Mouse (Mus musculus) v-Abl transformed pro-B cells (cell line): ENCODE results near the gene Gm13272.
"Not testable (repeated sequence)": the region's sequence is repeated elsewhere in the genome, so short reads cannot be mapped to it uniquely, and the experiment has no call there.

Source experiments
- in situ Hi-C, 2 experiments: fragments of 400-800 bp; cut with MboI; formaldehyde crosslinking; loops; one replicate each; pipeline ENCODE4 v1.15.1; 2025; ENCODE audit not compliant: unreplicated experiment in 2 of 2

Gm13272 gene

DNA sequence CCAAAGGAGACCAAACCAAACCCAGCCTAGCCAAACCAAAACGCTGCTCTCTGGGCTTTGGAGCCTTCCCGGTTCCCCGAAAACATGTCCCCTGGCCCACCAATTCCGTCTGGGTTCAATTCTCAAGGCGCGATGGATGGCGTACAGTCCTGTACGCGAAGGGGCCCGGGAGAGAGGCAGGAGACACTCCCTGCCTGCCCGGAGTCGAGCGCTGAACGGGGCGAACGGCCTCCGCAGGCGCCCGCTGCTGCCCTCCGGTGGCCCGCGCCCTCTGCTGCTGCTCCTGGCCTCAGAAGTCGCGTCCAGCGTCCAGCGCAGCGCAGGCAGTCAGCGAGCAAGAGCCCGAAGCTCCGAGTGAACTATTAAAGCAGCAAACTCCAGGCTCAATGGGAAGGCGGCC, 2.7 kb downstream of the Gm13272 start:
- in situ Hi-C loops, result not testable (repeated sequence)

DNA sequence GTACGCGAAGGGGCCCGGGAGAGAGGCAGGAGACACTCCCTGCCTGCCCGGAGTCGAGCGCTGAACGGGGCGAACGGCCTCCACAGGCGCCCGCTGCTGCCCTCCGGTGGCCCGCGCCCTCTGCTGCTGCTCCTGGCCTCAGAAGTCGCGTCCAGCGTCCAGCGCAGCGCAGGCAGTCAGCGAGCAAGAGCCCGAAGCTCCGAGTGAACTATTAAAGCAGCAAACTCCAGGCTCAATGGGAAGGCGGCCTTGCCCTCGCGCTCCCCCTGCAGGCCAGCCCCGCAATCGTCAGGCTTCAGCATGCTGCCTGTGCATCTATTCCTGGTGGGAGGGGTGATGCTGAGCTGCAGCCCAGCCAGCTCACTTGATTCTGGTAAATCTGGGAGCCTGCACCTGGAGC, 5.8 kb downstream of the Gm13272 start, which contains the start of gene Gm13276:
Gm13276 (plus strand) TSS at position 301 of the 400 bp plus-strand sequence.
- in situ Hi-C loops, result not testable (repeated sequence)

DNA sequence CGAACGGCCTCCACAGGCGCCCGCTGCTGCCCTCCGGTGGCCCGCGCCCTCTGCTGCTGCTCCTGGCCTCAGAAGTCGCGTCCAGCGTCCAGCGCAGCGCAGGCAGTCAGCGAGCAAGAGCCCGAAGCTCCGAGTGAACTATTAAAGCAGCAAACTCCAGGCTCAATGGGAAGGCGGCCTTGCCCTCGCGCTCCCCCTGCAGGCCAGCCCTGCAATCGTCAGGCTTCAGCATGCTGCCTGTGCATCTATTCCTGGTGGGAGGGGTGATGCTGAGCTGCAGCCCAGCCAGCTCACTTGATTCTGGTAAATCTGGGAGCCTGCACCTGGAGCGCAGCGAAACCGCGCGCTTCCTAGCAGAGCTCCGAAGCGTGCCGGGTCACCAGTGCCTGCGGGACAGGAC, 8.8 kb downstream of the Gm13272 start, which contains the start of gene Gm13277:
Gm13277 (plus strand) TSS at position 231 of the 400 bp plus-strand sequence.
- in situ Hi-C loops, result not testable (repeated sequence)

DNA sequence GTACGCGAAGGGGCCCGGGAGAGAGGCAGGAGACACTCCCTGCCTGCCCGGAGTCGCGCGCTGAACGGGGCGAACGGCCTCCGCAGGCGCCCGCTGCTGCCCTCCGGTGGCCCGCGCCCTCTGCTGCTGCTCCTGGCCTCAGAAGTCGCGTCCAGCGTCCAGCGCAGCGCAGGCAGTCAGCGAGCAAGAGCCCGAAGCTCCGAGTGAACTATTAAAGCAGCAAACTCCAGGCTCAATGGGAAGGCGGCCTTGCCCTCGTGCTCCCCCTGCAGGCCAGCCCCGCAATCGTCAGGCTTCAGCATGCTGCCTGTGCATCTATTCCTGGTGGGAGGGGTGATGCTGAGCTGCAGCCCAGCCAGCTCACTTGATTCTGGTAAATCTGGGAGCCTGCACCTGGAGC, 11.6 kb downstream of the Gm13272 start, which contains the start of gene Gm13278:
Gm13278 (plus strand) TSS at position 301 of the 400 bp plus-strand sequence.
- in situ Hi-C loops, result not testable (repeated sequence)

DNA sequence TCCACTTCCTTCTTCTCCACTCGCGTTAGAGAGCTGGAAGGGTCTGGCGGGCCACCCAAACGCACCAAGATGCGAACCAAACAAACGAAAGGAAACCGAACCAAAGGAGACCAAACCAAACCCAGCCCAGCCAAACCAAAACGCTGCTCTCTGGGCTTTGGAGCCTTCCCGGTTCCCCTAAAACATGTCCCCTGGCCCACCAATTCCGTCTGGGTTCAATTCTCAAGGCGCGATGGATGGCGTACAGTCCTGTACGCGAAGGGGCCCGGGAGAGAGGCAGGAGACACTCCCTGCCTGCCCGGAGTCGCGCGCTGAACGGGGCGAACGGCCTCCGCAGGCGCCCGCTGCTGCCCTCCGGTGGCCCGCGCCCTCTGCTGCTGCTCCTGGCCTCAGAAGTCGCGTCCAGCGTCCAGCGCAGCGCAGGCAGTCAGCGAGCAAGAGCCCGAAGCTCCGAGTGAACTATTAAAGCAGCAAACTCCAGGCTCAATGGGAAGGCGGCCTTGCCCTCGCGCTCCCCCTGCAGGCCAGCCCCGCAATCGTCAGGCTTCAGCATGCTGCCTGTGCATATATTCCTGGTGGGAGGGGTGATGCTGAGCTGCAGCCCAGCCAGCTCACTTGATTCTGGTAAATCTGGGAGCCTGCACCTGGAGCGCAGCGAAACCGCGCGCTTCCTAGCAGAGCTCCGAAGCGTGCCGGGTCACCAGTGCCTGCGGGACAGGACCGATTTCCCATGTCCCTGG, 14.5 kb downstream of the Gm13272 start, which contains the start of gene Gm13275:
Gm13275 (plus strand) TSS at position 552 of the 740 bp plus-strand sequence.
- in situ Hi-C loops, result not testable (repeated sequence)

DNA sequence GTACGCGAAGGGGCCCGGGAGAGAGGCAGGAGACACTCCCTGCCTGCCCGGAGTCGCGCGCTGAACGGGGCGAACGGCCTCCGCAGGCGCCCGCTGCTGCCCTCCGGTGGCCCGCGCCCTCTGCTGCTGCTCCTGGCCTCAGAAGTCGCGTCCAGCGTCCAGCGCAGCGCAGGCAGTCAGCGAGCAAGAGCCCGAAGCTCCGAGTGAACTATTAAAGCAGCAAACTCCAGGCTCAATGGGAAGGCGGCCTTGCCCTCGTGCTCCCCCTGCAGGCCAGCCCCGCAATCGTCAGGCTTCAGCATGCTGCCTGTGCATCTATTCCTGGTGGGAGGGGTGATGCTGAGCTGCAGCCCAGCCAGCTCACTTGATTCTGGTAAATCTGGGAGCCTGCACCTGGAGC, 17.4 kb downstream of the Gm13272 start, which contains the start of gene Gm13279:
Gm13279 (plus strand) TSS at position 301 of the 400 bp plus-strand sequence.
- in situ Hi-C loops, result not testable (repeated sequence)

DNA sequence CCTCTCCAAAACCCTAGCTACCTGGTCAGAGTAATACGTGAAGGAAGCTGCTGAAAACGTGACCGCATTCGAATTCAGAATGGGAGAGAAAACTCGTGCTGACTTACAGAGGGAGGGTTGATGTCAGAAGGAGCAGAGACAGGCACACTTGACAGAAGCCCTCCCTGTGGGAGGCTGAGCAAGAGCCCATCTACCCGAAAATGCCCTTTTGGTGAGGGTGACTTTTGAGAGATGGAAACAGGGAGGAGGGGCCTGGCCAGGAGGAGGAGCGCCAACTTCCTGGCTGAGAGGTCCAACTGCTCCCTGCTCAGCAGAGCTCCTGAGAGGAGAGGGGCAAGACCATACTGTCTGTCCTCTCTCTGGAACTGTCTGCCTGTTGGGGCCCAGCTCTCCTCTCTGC, 19.7 kb downstream of the Gm13272 start, which contains the start of gene Gm13285:
Gm13285 (plus strand) TSS at position 301 of the 400 bp plus-strand sequence.
- in situ Hi-C loops, result not testable (repeated sequence)

DNA sequence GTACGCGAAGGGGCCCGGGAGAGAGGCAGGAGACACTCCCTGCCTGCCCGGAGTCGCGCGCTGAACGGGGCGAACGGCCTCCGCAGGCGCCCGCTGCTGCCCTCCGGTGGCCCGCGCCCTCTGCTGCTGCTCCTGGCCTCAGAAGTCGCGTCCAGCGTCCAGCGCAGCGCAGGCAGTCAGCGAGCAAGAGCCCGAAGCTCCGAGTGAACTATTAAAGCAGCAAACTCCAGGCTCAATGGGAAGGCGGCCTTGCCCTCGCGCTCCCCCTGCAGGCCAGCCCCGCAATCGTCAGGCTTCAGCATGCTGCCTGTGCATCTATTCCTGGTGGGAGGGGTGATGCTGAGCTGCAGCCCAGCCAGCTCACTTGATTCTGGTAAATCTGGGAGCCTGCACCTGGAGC, 23.3 kb downstream of the Gm13272 start, which contains the start of gene Gm13287:
Gm13287 (plus strand) TSS at position 301 of the 400 bp plus-strand sequence.
- in situ Hi-C loops, result loop anchor here (25.0 kb wide), 1 partner anchor 116 kb away; the partner anchor contains the start of genes Ifna16 (in 2 of the 2), Ifna2 (in 2 of the 2) and Ifnab (in 2 of the 2)

DNA sequence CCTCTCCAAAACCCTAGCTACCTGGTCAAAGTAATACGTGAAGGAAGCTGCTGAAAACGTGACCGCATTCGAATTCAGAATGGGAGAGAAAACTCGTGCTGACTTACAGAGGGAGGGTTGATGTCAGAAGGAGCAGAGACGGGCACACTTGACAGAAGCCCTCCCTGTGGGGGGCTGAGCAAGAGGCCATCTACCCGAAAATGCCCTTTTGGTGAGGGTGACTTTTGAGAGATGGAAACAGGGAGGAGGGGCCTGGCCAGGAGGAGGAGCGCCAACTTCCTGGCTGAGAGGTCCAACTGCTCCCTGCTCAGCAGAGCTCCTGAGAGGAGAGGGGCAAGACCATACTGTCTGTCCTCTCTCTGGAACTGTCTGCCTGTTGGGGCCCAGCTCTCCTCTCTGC, 25.6 kb downstream of the Gm13272 start, which contains the start of gene Gm13288:
Gm13288 (plus strand) TSS at position 301 of the 400 bp plus-strand sequence.
- in situ Hi-C loops, result loop anchor here (25.0 kb wide), 1 partner anchor 118 kb away; the partner anchor contains the start of genes Ifna16 (in 2 of the 2), Ifna2 (in 2 of the 2) and Ifnab (in 2 of the 2)

DNA sequence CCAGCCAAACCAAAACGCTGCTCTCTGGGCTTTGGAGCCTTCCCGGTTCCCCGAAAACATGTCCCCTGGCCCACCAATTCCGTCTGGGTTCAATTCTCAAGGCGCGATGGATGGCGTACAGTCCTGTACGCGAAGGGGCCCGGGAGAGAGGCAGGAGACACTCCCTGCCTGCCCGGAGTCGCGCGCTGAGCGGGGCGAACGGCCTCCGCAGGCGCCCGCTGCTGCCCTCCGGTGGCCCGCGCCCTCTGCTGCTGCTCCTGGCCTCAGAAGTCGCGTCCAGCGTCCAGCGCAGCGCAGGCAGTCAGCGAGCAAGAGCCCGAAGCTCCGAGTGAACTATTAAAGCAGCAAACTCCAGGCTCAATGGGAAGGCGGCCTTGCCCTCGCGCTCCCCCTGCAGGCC, 26.1 kb downstream of the Gm13272 start:
- in situ Hi-C loops, result loop anchor here (25.0 kb wide), 1 partner anchor 118 kb away; the partner anchor contains the start of genes Ifna16 (in 2 of the 2), Ifna2 (in 2 of the 2) and Ifnab (in 2 of the 2)

DNA sequence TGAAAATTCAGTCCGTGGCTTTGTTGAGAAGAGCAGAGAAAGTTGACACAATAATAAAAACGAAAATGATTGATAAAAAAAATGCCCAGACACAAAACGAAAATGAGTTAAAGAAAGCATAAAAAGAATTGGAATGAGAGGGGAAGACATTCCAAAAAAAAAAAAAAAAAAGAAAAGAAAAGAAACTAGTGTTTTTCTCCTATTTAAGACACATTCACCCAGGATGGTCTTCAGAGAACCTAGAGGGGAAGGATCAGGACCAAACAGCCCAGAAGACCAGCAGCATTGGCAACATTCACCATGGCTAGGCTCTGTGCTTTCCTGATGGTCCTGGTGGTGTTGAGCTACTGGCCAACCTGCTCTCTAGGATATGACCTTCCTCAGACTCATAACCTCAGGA, 36.3 kb downstream of the Gm13272 start, which contains the start of gene Ifna7:
Ifna7 (plus strand) TSS at position 301 of the 400 bp plus-strand sequence.
- in situ Hi-C loops, result loop anchor here (25.0 kb wide), 1 partner anchor 129 kb away; the partner anchor contains the start of genes Ifna16 (in 2 of the 2), Ifna2 (in 2 of the 2) and Ifnab (in 2 of the 2)

DNA sequence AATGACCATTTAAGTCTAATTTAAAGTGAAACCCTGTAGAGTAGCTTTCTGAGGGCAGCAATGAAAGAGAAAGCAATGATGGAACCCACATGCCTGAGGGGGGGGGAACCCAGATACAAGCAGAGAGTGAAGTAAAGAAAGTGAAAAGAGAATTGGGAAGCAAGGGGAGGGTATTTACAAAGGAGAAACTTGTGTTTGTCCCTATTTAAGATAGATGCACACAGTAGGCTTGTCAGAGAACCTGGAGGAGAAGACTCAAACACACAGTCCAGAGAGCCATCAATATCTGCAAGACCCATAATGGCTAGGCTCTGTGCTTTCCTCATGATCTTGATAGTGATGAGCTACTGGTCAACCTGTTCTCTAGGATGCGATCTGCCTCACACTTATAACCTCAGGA, 40.0 kb downstream of the Gm13272 start, which contains the start of gene Ifna11:
Ifna11 (plus strand) TSS at position 301 of the 400 bp plus-strand sequence.
- in situ Hi-C loops, result loop anchor here (25.0 kb wide), 1 partner anchor 132 kb away; the partner anchor contains the start of genes Ifna16 (in 2 of the 2), Ifna2 (in 2 of the 2) and Ifnab (in 2 of the 2)

DNA sequence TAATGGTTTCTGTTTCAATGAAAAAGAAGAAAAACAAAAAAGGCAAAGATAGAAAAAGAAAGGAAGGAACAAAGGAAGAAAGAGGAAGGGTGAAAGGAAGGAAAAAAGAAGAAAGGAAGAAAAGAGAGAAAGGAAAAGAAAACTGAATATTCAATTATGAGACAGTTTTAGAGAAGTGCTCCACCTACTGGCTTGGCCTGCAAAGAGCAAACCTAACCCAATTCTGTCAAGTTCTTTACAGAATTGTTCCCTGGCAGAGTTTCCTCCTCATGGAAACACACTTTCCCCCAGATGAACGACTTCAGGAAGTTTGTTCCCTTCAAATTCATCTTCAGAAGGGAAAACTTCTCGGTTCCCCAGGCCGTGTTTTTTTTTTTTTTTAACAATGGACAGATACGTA, 43.3 kb downstream of the Gm13272 start:
- in situ Hi-C loops, result loop anchor here (25.0 kb wide), 1 partner anchor 136 kb away; the partner anchor contains the start of genes Ifna16 (in 2 of the 2), Ifna2 (in 2 of the 2) and Ifnab (in 2 of the 2)

DNA sequence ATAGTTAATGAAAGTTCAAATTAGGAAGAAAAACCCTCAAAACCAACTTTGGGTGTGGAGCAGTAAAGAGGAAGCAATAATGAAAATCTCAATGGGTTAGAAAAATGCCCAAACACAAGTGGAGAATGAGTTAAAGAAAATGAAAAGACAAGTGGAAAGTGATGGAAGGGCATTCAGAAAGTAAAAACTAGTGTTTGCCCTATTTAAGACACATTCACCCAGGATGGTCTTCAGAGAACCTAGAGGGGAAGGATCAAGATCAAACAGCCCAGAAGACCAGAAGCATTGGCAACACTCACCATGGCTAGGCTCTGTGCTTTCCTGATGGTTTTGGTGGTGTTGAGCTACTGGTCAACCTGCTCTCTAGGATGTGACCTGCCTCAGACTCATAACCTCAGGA, 47.5 kb downstream of the Gm13272 start, which contains the start of gene Ifna6:
Ifna6 (plus strand) TSS at position 301 of the 400 bp plus-strand sequence.
- in situ Hi-C loops, result not testable (repeated sequence)
